Mouse (Mus musculus) hindbrain, embryonic 16.5 days (tissue): ENCODE measurements around the gene Pik3r3. TPM values are rescaled to one million over a fixed set of nuclear protein-coding genes. Genes with fewer than 3 reads are reported as not detected.
A peak's percentile ranks its signal among the peaks of the same experiment; 100 is the strongest.
"Not testable (repeated sequence)": the region's sequence is repeated elsewhere in the genome, so short reads cannot be mapped to it uniquely, and the experiment has no call there.

Experiments
- ATAC-seq: fragments of 200-750 bp; cut with Nextera tagmentation; 2 replicates; pipeline ENCODE4 v1.8.0; 2017; ENCODE audit warnings: moderate TSS enrichment, moderate library complexity
- H3K27ac ChIP-seq: fragments of 300-500 bp; sonication (generic); 2 replicates; pipeline ENCODE4 v1.5.1; 2014; ENCODE audit warnings: low read depth, mild to moderate bottlenecking, control low read depth, low read length, moderate library complexity
- H3K27me3 ChIP-seq: fragments of 300-500 bp; sonication (generic); replicated peaks from 2 replicates; pipeline ENCODE4 v1.6.1; 2014; ENCODE audit warnings: low read length; ENCODE audit not compliant: control insufficient read depth, insufficient read depth
- H3K36me3 ChIP-seq: fragments of 300-500 bp; sonication (generic); 2 replicates; pipeline ENCODE4 v1.6.1; 2014; ENCODE audit warnings: mild to moderate bottlenecking, low read length, moderate library complexity, mixed read lengths; ENCODE audit not compliant: control insufficient read depth, insufficient read depth
- H3K4me1 ChIP-seq: fragments of 300-500 bp; sonication (generic); 2 replicates; pipeline ENCODE4 v1.6.1; 2014; ENCODE audit warnings: low read depth, low read length; ENCODE audit not compliant: control insufficient read depth, insufficient read depth
- H3K4me2 ChIP-seq: fragments of 300-500 bp; sonication (generic); 2 replicates; pipeline ENCODE4 v1.6.1; 2014; ENCODE audit warnings: mild to moderate bottlenecking, low read length, control low read depth, moderate library complexity
- H3K4me3 ChIP-seq: fragments of 300-500 bp; sonication (generic); 2 replicates; pipeline ENCODE4 v1.5.1; 2014; ENCODE audit warnings: mild to moderate bottlenecking, low read length, control low read depth, moderate library complexity
- H3K9ac ChIP-seq: fragments of 300-500 bp; sonication (generic); 2 replicates; pipeline ENCODE4 v1.6.1; 2014; ENCODE audit warnings: low read depth, mild to moderate bottlenecking, control low read depth, low read length, moderate library complexity
- H3K9me3 ChIP-seq: fragments of 300-500 bp; sonication (generic); 2 replicates; pipeline ENCODE4 v1.6.1; 2014; ENCODE audit warnings: mild to moderate bottlenecking, low read length, moderate library complexity; ENCODE audit not compliant: control insufficient read depth
- WGBS: fragments of 180-500 bp; shearing (Covaris S2); extraction: QIAGEN DNeasy Blood & Tissue Kit; methylation state at CpG from one replicate; pipeline ENCODE4 v1.1.7; 2014; 5-methylcytosine and 5-hydroxymethylcytosine counted together
- polyA plus RNA-seq: library from polyadenylated mRNA; unstranded; fragments of >200 nt; fragmentation: Nextera tagmentation; extraction: Ambion mirVana; gene quantifications from 2 replicates; pipeline ENCODE4 v1.2.1, GENCODE M21; 2015

The Pik3r3 gene
- polyA plus RNA-seq, 1 experiment from 2014 or later: 47.4 TPM

DNA sequence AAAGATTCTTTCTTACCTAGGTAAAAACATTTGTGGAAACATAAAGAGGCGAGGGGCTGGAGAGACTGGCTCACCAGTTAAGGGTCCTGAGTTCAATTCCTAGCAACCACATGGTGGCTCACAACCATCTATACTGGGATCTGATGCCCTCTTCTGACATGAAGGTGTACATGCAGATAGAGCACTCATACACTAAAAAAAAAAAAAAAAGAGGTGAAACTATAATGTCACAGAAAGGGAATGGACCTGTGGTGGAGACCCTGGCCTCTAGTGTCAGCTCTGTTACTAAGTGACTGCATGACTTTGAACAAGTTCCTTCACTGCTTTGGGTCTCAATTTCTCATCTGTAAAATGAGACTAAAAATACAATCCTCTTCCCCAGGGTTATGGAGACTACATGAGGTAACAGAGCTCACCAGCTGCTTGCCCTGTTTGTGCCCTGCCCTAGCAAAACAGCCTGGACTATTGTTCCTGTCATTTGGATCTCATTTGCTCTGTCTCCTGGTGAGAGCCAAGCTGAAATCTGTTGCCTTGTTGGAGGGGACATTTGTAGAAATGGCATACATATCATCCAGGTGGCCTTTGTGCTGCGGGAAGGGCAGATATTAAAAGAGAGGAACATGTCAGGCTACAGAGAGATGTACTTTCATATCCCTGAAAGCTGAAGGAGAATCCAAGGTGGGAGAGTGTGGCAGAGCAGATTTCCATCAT lies 5.4 kb upstream of the Pik3r3 start:
- no peak overlapping the region for H3K27ac ChIP-seq
- 90% methylated on average over 2 of the region's 2 CpGs for WGBS
- no peak overlapping the region for H3K9ac ChIP-seq
- no peaks in the 10 kb centered on the region for H3K9me3 ChIP-seq
- no peak overlapping the region for H3K4me2 ChIP-seq
- H3K27me3 ChIP-seq: no peaks in the 10 kb centered on the region
- H3K4me1 ChIP-seq: no peaks in the 10 kb centered on the region; the same call in 1 of the 2 replicates
- no peak for ATAC-seq
- no peak overlapping the region for H3K4me3 ChIP-seq
- no peaks in the 10 kb centered on the region for H3K36me3 ChIP-seq

DNA sequence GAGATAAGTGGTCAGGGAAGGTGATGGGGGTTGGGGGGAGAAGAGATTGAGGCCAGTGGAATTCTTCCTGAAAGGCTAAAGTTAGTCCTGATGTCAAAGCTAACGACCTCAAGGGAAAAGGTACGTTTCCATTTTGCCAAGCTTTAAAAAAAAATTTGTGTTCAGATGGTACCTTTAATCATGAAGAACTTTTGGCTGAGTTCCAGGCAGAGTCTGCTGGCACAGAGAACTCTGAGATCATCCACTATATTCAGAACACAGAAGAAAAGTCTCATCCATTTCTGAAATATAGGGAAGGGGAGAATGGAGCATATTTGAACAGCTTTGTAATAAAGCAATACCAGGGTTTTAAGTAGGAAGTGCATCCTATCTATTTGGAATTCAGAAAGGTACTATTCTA lies 4.4 kb upstream of the Pik3r3 start:
- Histone ChIP-seq H3K4me3 (no peak overlapping the region), H3K4me2 (no peak overlapping the region), H3K27ac (no peak overlapping the region), H3K27me3 (no peaks in the 10 kb centered on the region), H3K9ac (no peak overlapping the region), H3K4me1 (no peaks in the 10 kb centered on the region; the same call in 1 of the 2 replicates), H3K9me3 (no peaks in the 10 kb centered on the region), H3K36me3 (no peaks in the 10 kb centered on the region)
- ATAC-seq: no peak
- 44% methylated on average over 2 of the region's 2 CpGs for WGBS

DNA sequence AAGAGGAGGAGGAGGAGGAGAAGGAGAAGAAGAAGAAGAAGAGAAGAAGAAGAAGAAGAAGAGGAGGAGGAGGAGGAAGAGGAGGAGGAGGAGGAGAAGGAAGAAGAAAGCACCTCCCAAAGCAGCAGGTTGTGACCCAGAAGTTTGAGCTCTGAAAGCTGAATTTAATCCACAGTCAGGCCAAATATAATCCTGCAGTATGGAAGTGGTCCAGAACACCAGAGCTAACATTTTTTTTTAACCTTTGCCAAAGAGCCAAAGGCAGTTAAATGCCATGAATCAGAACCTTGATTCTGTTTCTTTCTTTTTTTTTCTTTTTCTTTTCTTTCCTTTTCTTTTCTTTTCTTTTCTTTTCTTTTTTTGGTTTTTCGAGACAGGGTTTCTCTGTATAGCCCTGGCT lies 3.8 kb upstream of the Pik3r3 start:
- not testable (repeated sequence) for H3K4me3 ChIP-seq, H3K4me1 ChIP-seq, H3K27me3 ChIP-seq, ATAC-seq, H3K27ac ChIP-seq, H3K9me3 ChIP-seq, H3K4me2 ChIP-seq, H3K36me3 ChIP-seq, H3K9ac ChIP-seq
- 89% methylated on average over 1 of the region's 1 CpGs for WGBS

DNA sequence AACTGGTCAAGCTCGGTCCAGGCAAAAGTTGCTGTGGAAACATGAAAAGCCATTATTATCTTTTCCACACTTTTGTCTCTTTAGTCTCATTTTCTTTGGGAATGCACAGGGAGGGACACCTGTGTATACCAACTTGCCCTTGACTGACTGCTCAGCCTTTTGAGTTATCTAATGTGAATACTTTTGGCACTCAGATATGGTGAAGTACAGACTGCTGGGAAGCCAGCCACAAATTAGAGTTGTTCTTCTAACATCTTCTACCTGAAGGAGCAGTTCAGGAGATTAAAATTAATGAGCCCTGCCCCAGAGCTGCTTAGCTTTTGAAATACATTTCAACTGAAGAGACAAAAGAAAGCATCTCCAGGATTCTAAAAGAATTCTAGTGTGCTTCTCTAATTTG lies 2.4 kb upstream of the Pik3r3 start:
- Histone ChIP-seq H3K27ac (no peak overlapping the region), H3K4me2 (no peak overlapping the region), H3K36me3 (no peaks in the 10 kb centered on the region), H3K27me3 (no peaks in the 10 kb centered on the region), H3K4me1 (no peaks in the 10 kb centered on the region; the same call in 1 of the 2 replicates), H3K4me3 (no peak overlapping the region), H3K9me3 (no peaks in the 10 kb centered on the region), H3K9ac (no peak overlapping the region)
- 92% methylated on average over 1 of the region's 1 CpGs for WGBS
- no peak for ATAC-seq

DNA sequence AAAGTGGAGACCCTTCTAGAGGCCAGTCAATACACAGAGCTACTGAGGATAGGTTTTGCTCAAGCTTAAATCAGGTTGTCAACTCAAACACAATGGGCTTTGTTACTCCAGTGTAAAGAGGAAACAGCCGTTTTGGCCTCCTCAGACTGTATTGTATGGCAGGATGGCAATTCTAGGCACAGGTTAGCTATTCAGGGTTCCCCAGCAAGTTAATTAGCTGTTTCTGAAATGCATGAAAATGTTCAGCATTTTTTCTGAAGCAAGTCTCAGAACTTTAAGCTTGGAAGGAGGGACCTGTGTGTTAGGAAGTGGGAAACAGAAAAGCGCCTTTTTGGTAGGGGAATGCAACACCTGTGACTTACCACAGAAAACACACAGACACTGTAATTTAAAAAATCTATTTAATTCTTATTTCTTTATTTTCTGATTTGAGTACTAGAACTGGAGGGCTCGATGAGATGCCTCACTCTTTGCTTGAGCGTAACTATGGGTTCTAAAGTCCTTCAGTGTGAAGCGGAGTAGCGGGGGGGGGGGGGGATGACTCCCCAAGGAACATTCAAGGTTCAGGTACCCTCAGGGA lies 1.3 kb upstream of the Pik3r3 start:
- 4% methylated on average over 6 of the region's 6 CpGs for WGBS

DNA sequence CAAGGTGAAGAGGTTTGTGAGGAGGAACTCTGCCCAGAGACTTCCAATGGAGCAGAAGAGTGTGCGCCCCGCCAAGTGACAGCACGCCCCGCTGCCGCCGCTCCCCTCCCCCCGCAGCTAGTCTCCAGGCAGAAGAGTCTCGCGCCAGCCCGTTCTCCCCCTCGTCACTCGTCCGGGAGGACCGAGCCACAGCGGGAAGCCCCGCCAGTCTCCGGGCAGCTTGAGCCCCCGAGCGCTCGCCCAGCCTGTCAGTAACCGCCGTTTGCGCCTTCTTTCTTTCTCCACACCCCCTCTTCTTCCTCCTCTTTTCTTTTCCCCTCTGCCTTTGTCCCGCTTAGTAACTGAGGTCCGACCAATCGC lies 658 bp upstream of the Pik3r3 start:
- Histone ChIP-seq H3K9ac (peak overlapping the region; percentile 92), H3K4me2 (peak overlapping the region; percentile 73), H3K36me3 (no peaks in the 10 kb centered on the region), H3K4me3 (peak overlapping the region; percentile 82), H3K4me1 (no peaks in the 10 kb centered on the region; the same call in 1 of the 2 replicates), H3K27ac (peak overlapping the region; percentile 99), H3K9me3 (no peaks in the 10 kb centered on the region), H3K27me3 (no peaks in the 10 kb centered on the region)
- no peak for ATAC-seq
- 2% methylated on average over 21 of the region's 26 CpGs for WGBS

More for the DNA sequence above, 1.3 kb upstream of the Pik3r3 start:
- Histone ChIP-seq H3K4me2 (peak overlapping the region; percentile 73), H3K4me1 (no peaks in the 10 kb centered on the region; the same call in 1 of the 2 replicates), H3K27ac (peak overlapping the region; percentile 99), H3K9ac (peak overlapping the region; percentile 92), H3K4me3 (peak overlapping the region; percentile 82), H3K36me3 (no peaks in the 10 kb centered on the region), H3K9me3 (no peaks in the 10 kb centered on the region), H3K27me3 (no peaks in the 10 kb centered on the region)
- no peak for ATAC-seq

DNA sequence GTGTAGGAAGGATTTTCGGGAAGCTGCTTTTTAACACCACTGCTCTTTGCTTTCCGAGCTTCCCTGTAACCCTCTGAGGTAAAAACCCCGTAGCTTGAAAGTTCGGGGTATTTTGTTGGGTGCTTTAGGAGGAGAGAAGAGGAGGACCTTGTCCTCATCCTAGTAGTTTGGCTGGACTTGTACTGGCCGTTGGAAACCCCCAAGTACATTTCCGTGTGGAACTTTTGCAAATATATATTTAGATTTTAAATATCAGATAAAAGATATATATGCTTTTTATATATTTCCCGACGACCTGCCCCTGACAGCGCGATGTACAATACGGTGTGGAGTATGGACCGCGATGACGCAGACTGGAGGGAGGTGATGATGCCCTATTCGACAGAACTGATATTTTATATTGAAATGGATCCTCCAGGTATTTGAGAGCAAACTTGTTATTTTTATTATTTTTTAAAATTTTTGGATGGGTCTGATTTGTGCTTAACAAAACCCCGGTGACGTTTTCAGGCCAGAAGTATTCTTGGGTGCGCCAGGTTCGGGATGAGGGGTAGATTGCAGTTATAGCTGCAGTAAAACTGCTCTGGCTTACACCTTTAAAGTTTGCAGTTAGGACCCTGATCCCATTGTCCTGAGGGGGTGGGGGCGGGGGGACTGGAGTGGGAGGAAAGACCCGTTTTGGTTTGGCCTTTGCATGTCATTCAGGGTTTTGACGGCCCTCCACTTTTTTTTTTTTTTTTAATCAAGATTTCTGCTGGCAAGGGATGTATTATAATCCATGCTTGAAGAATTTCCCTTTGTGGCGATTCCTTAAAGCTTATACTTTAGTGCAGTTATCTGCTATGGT lies 801 bp downstream of the Pik3r3 start:
- H3K9me3 ChIP-seq: no peaks in the 10 kb centered on the region
- ATAC-seq: no peak
- peak overlapping the region; percentile 82 for H3K4me3 ChIP-seq
- no peaks in the 10 kb centered on the region; the same call in 1 of the 2 replicates for H3K4me1 ChIP-seq
- peak overlapping the region; percentile 99 for H3K27ac ChIP-seq
- H3K9ac ChIP-seq: peak overlapping the region; percentile 92
- H3K4me2 ChIP-seq: peak overlapping the region; percentile 53
- H3K36me3 ChIP-seq: no peaks in the 10 kb centered on the region
- WGBS: under 1% methylated on average over 23 of the region's 23 CpGs
- H3K27me3 ChIP-seq: no peaks in the 10 kb centered on the region

DNA sequence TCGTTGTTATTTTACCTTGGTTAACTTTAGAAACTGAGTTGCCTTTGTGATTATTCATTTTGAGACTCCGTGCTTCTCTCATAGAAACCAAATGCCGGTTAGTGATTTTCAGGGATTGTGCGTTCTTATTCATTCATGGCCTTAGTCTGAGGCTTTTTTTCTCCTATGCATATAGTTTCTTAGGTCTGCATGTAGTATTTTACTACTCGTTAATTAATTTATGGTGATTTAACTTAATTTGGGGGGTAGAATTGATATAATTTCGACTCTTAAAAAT lies 1.4 kb downstream of the Pik3r3 start:
- peak overlapping the region; percentile 82 for H3K4me3 ChIP-seq
- H3K36me3 ChIP-seq: no peaks in the 10 kb centered on the region
- no peaks in the 10 kb centered on the region; the same call in 1 of the 2 replicates for H3K4me1 ChIP-seq
- no peak for ATAC-seq
- 5% methylated on average over 6 of the region's 6 CpGs for WGBS
- peak overlapping the region; percentile 99 for H3K27ac ChIP-seq
- H3K4me2 ChIP-seq: peak overlapping the region; percentile 53
- H3K9ac ChIP-seq: peak overlapping the region; percentile 92
- no peaks in the 10 kb centered on the region for H3K27me3 ChIP-seq
- H3K9me3 ChIP-seq: no peaks in the 10 kb centered on the region

DNA sequence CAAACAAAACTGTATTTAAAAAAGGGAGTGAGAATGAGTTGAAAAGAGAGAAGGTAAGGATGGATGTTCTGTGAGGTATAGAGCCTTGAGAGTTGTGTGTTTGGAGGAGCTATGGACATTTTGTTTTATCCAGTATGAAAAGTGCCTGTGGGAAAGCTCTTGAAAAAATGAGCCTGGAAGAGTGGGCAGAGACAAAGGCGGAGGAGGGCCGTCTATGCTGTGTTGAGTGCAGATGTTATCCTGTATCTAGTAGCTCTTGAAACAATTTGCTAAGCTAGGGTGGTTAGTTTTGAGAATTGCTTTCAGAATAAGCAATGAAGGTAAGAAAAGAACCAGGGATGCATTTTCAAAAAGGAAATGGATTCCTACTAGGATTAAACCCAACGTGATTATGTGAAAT lies 22.0 kb downstream of the Pik3r3 start:
- no peak overlapping the region for H3K27ac ChIP-seq
- H3K27me3 ChIP-seq: no peaks in the 10 kb centered on the region
- H3K4me3 ChIP-seq: no peak overlapping the region
- H3K36me3 ChIP-seq: no peaks in the 10 kb centered on the region
- H3K4me1 ChIP-seq: no peaks in the 10 kb centered on the region
- no peak overlapping the region for H3K9ac ChIP-seq
- 82% methylated on average over 3 of the region's 3 CpGs for WGBS
- no peaks in the 10 kb centered on the region for H3K9me3 ChIP-seq
- no peak overlapping the region for H3K4me2 ChIP-seq
- no peak for ATAC-seq
